Mouse (Mus musculus): Measurements from ENCODE around the gene Pla2g4c. TPM values are rescaled to one million over a fixed set of nuclear protein-coding genes. Genes with fewer than 3 reads are reported as not detected.
A peak's percentile ranks its signal among the peaks of the same experiment; 100 is the strongest.
"Not testable (repeated sequence)": the region's sequence is repeated elsewhere in the genome, so short reads cannot be mapped to it uniquely, and the experiment has no call there.

Pla2g4c gene
- not detected in 2 replicates for polyA plus RNA-seq (2012; ENCODE audit: insufficient read depth, insufficient read length, low replicate concordance, missing spikeins)

DNA sequence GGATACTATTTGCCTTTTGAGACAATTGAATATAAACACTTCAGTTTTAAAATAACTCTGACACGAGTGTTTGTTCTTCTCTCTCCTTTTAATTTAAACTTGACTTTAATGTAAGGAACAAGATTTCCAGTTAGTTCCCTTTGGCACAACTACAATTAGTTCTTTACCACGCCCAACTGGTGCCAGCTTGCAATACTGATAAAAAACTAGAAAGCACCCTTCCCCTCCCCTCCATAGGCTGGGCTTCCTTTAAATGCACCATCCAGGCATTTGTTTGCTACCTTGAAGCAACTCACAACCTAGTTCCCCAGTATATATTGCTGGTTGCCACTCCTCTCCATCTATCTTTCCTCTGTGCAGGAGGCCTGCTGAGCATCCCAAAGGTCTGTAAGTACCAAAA lies at the start of gene Pla2g4c:
Gene Pla2g4c, plus strand, starts transcription at position 340 of the 400 bp plus-strand sequence.
- no peak within 1 kb of the TSS for H3K4me3 ChIP-seq (ENCODE audit: insufficient read depth, low read depth, low read length)
- no peak within 1 kb of the TSS for H3K27ac ChIP-seq (ENCODE audit: insufficient read depth, low read depth, low read length)
- 56% methylated on average over 2 of the region's 2 CpGs for WGBS
- TF ChIP-seq POLR2A (IDR thresholded peaks at IDR 0.05; ENCODE audit: insufficient read depth, low read depth, low read length) (no peak), CTCF (IDR thresholded peaks at IDR 0.05; ENCODE audit: insufficient read depth, low read depth, low read length) (no peak)
- H3K4me1 ChIP-seq (ENCODE audit: control insufficient read depth, insufficient read depth, low read length) = no peaks in the 10 kb centered on the region

DNA sequence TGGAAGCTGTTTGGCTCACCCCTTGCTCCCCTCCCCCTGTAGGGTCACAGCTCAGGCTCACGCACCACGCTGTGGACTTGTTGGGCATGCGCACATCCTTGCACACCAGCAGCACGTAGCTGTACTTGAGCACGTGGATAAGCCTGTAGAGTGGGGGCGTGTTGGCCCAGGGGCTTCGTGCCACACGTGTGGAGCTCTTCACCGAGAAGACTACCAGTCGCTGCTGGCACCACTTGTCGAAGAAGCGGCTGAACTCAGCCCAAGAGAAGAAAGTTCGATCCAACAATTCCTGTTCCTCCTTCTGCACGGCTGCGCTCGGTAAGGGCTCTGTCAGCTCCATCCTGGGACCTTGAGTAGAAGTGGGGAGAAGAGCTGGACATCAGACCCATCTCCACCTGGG lies 47.4 kb upstream of the Pla2g4c start, which contains the start of gene Lig1:
Gene Lig1, plus strand, starts transcription at position 203 of the 400 bp plus-strand sequence.
- Histone ChIP-seq H3K27ac (ENCODE audit: insufficient read depth, low read depth, low read length) (peak within 1 kb of the TSS; percentile 76; the same call in 1 of the 2 replicates), H3K4me1 (ENCODE audit: control insufficient read depth, insufficient read depth, low read length) (peaks cover 3% of the 10 kb centered on the region; the same call in 1 of the 2 replicates), H3K4me3 (ENCODE audit: insufficient read depth, low read depth, low read length) (peak within 1 kb of the TSS; percentile 68)
- 96% methylated on average over 16 of the region's 16 CpGs for WGBS
- TF ChIP-seq POLR2A (IDR thresholded peaks at IDR 0.05; ENCODE audit: insufficient read depth, low read depth, low read length) = no peak
- TF ChIP-seq CTCF (IDR thresholded peaks at IDR 0.05; ENCODE audit: insufficient read depth, low read depth, low read length) = no peak

DNA sequence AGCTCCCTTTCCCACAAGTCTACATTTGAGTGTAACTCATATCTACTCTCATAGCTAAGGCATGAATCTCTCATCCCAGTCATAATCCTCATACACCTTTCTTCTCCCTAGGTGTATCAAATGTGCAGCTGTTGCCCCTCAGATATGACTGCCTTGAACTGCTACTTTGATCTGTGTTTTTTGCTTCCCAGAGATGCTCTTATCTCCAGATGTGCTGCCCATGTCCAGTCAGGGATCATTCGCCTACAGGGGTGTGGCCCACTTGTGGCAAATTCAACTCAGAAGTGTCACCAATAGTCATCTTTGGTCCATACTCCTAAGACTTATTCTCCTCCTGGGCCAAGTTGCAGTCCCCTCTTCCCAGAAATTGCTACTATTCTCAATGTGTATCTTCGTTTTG lies 46.6 kb upstream of the Pla2g4c start:
- 21% methylated on average over 2 of the region's 2 CpGs for WGBS
- Histone ChIP-seq H3K4me3 (ENCODE audit: insufficient read depth, low read depth, low read length) (peak overlapping the region; percentile 68), H3K27ac (ENCODE audit: insufficient read depth, low read depth, low read length) (no peak overlapping the region), H3K4me1 (ENCODE audit: control insufficient read depth, insufficient read depth, low read length) (peaks cover 3% of the 10 kb centered on the region; the same call in 1 of the 2 replicates)
- no peak for TF ChIP-seq CTCF (IDR thresholded peaks at IDR 0.05; ENCODE audit: insufficient read depth, low read depth, low read length)
- no peak for TF ChIP-seq POLR2A (IDR thresholded peaks at IDR 0.05; ENCODE audit: insufficient read depth, low read depth, low read length)

DNA sequence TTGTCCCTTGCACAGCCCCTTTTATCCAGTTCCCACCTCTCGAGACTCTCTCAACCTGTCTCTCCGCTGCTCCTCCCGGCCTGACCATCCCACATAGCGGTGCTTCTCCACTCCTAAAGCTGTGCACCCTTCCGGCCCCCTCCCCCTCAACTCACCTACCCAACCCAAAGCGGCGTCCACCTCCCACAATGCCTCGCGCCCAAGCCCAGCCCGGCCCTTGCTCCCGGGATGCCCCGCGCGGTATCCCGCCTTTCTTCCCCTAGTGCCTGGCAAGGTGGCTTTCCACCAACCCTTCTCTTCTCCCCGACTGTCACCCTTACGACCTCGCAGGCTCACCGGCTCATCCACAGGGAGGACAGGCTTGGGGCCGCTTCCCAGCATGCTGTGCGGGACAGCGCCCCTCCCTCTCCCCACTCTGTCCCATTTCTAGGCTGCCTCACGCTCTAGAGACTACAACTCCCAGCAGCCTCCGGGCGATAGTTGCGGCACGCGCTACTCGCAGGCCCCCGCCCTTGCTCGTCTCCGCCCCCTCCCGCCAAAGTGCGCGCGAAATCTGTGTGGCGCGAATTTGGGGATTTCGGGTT lies 46.1 kb upstream of the Pla2g4c start, which contains the start of gene Zswim9:
Gene Zswim9, minus strand, starts transcription at position 414 of the 584 bp plus-strand sequence.
- WGBS = under 1% methylated on average over 39 of the region's 39 CpGs
- H3K27ac ChIP-seq (ENCODE audit: insufficient read depth, low read depth, low read length) = peak within 1 kb of the TSS; percentile 76
- peaks cover 3% of the 10 kb centered on the region; the same call in 1 of the 2 replicates for H3K4me1 ChIP-seq (ENCODE audit: control insufficient read depth, insufficient read depth, low read length)
- TF ChIP-seq POLR2A (IDR thresholded peaks at IDR 0.05; ENCODE audit: insufficient read depth, low read depth, low read length) (0 out of 2 replicates have a peak, but pooled peaks have one; percentile 30), CTCF (IDR thresholded peaks at IDR 0.05; ENCODE audit: insufficient read depth, low read depth, low read length) (no peak)
- peak within 1 kb of the TSS; percentile 68 for H3K4me3 ChIP-seq (ENCODE audit: insufficient read depth, low read depth, low read length)

DNA sequence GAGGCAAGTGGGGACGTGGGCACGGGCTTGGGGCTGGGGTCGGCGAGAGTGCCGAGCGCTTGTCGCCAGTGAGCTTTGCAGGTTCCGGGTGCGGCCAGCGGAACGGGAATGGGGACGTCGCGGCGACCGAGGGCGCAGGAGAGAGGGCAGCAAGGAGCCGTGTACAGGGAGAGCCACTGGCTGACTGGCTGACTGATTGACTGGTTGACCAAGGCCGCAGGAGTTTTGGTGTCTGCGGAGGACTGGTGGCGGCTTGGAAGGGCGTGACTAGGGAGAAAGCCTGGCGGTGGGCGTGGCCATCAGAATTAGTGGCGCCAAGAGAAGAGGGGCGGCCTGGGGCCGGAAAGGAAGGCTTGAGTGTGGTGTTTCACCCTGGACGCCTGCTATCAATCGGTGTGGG lies 45.5 kb upstream of the Pla2g4c start:
- peak overlapping the region; percentile 68 for H3K4me3 ChIP-seq (ENCODE audit: insufficient read depth, low read depth, low read length)
- 2% methylated on average over 20 of the region's 29 CpGs for WGBS
- H3K4me1 ChIP-seq (ENCODE audit: control insufficient read depth, insufficient read depth, low read length); H3K27ac ChIP-seq (ENCODE audit: insufficient read depth, low read depth, low read length): not testable (repeated sequence)

DNA sequence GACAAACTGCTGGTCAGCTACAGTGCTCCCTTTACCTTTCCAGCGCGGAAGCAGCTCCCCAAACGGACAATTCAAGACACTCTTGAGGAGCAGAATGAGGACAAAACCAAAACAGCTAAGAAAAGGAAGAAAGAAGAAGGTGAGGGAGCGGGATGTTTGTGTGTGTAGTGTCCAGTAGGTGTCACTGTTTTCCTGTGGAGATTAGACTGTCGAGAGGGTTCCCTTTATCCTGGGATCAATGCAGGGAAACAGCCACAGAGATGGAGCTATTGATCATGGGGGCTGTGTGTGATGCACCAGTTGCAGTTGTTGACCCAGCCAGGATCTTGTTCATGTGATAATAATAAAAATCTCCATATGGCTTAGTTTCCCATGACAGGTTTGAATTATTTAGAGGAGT lies 35.8 kb upstream of the Pla2g4c start:
- Histone ChIP-seq H3K4me1 (ENCODE audit: control insufficient read depth, insufficient read depth, low read length) (0 out of 2 replicates have a peak, but pooled peaks cover 2% of the 10 kb centered on the region), H3K27ac (ENCODE audit: insufficient read depth, low read depth, low read length) (0 out of 2 replicates have a peak overlapping the region, but pooled peaks have one; percentile 1), H3K4me3 (ENCODE audit: insufficient read depth, low read depth, low read length) (no peak overlapping the region)
- WGBS = 42% methylated on average over 5 of the region's 5 CpGs
- TF ChIP-seq POLR2A (IDR thresholded peaks at IDR 0.05; ENCODE audit: insufficient read depth, low read depth, low read length) (no peak), CTCF (IDR thresholded peaks at IDR 0.05; ENCODE audit: insufficient read depth, low read depth, low read length) (no peak)

DNA sequence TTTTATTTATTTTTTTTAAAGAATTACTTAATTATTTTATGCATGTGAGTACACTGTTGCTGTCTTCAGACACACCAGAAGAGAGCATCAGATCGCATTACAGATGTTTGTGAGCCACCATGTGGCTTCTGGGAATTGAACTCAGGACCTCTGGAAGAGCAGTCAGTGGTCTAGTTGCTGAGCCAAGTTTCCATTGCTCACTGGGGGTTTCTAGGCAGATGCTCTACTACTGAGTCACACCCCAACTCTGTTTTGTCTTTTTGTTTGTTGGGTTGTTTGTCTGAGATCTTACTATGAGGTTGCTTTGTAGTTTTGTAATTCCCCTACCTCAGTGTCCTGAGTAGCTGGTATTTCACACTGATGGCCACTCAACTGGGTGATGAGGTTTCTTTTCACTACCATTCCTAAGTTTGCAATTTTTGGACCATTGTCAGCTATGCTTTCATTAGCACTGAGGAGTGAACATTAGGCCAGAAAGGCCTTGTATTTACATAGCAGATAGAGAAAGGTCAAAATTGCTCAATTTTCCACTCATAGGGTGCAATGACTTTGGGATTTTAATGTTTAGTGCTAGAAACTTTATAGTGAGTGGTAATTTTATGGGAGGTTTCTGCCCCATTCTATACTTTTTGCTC lies 34.3 kb upstream of the Pla2g4c start:
- TF ChIP-seq CTCF (IDR thresholded peaks at IDR 0.05; ENCODE audit: insufficient read depth, low read depth, low read length) = no peak
- TF ChIP-seq POLR2A (IDR thresholded peaks at IDR 0.05; ENCODE audit: insufficient read depth, low read depth, low read length) = no peak
- Histone ChIP-seq H3K27ac (ENCODE audit: insufficient read depth, low read depth, low read length) (no peak overlapping the region), H3K4me3 (ENCODE audit: insufficient read depth, low read depth, low read length) (no peak overlapping the region), H3K4me1 (ENCODE audit: control insufficient read depth, insufficient read depth, low read length) (0 out of 2 replicates have a peak, but pooled peaks cover 2% of the 10 kb centered on the region)
- 85% methylated on average over 1 of the region's 1 CpGs for WGBS

DNA sequence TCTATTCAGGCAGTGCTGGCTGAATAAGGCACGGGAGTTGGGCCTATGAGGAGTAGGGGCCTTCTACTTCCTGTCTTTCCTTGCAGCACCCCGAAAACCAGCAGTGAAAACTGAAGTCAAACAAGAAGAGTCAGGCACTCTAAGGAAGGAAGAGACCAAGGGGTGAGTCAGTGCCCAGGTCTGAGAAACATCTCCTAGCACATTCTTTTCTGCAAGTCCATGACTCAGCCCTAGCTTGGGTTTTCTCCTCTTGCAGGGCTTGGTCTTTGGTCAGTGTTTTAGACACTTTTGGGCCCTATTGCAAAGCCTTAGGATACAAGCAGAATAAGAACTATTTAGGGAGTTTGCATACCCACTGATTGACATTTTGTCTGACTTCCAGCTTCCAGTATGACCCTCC lies 33.1 kb upstream of the Pla2g4c start:
- no peak for TF ChIP-seq POLR2A (IDR thresholded peaks at IDR 0.05; ENCODE audit: insufficient read depth, low read depth, low read length)
- no peak for TF ChIP-seq CTCF (IDR thresholded peaks at IDR 0.05; ENCODE audit: insufficient read depth, low read depth, low read length)
- 60% methylated on average over 2 of the region's 2 CpGs for WGBS
- H3K27ac ChIP-seq (ENCODE audit: insufficient read depth, low read depth, low read length) = no peak overlapping the region
- H3K4me3 ChIP-seq (ENCODE audit: insufficient read depth, low read depth, low read length) = no peak overlapping the region
- H3K4me1 ChIP-seq (ENCODE audit: control insufficient read depth, insufficient read depth, low read length) = 0 out of 2 replicates have a peak, but pooled peaks cover 2% of the 10 kb centered on the region

Measured in olfactory bulb, adult 2 months (tissue).